9 mouse cellular contexts compared by ENCODE assay signal in genomic region chr13:119741390-119742237, GRCm38 (mm10). TPM values are rescaled to one million over a fixed set of nuclear protein-coding genes. Genes with fewer than 3 reads are reported as not detected.
DNase-seq lines count a peak whose midpoint lies in the region; ATAC-seq and TF ChIP-seq lines count a peak whose summit lies in the region.
"Had no signal": no experiment of that assay in that cellular context is flagged by ENCODE, and none has a peak within 500 bp of the region (broad histone marks: within the 10 kb centered on the region; RNA-seq: fewer than 3 reads in every experiment).

No protein-coding gene starts in this region.

- no peak for TF ChIP-seq POLR2A in brain, embryonic 14.5 days (IDR thresholded peaks at IDR 0.05; ENCODE audit: borderline replicate concordance, extremely low read depth, insufficient read depth, insufficient read length, poor library complexity, severe bottlenecking)

- peak overlapping the region; percentile 68 for H3K4me2 ChIP-seq in heart, embryonic 15.5 days
- peak overlapping the region; percentile 54 for H3K4me2 ChIP-seq in hindbrain, embryonic 13.5 days
- peak overlapping the region; percentile 56 for H3K4me2 ChIP-seq in midbrain, embryonic 16.5 days (ENCODE audit: low read length)

- no peak for ATAC-seq in heart, embryonic 15.5 days (replicated peaks; ENCODE audit: insufficient number of reproducible peaks, insufficient read depth, low FRiP score, low read depth)
- peak; percentile 56 for ATAC-seq in hindbrain, embryonic 13.5 days (ENCODE audit: low FRiP score)
- peak; percentile 79 for ATAC-seq in midbrain, embryonic 16.5 days
- ATAC-seq in inflammation-experienced regulatory T-cells, adult 6 months: no peak
- ATAC-seq: Patski had no signal

- no peak for TF ChIP-seq CTCF in brain, embryonic 14.5 days (IDR thresholded peaks at IDR 0.05; ENCODE audit: borderline replicate concordance, extremely low read depth, insufficient read depth, insufficient read length)

- H3K9me3 ChIP-seq in heart, embryonic 15.5 days (replicated peaks): no peaks in the 10 kb centered on the region
- H3K9me3 ChIP-seq in hindbrain, embryonic 13.5 days: no peaks in the 10 kb centered on the region
- H3K9me3 ChIP-seq in midbrain, embryonic 16.5 days (replicated peaks; ENCODE audit: control insufficient read depth, low read length, poor library complexity, severe bottlenecking): no peaks in the 10 kb centered on the region

- no peak overlapping the region for H3K27ac ChIP-seq in heart, embryonic 15.5 days
- peak overlapping the region; percentile 66 for H3K27ac ChIP-seq in hindbrain, embryonic 13.5 days
- H3K27ac ChIP-seq in midbrain, embryonic 16.5 days (ENCODE audit: low read length): peak overlapping the region; percentile 47; the same call in 1 of the 2 replicates

- H3K27me3 ChIP-seq in heart, embryonic 15.5 days: no peaks in the 10 kb centered on the region
- H3K27me3 ChIP-seq in hindbrain, embryonic 13.5 days: 0 out of 2 replicates have a peak, but pooled peaks cover 4% of the 10 kb centered on the region
- no peaks in the 10 kb centered on the region for H3K27me3 ChIP-seq in midbrain, embryonic 16.5 days (ENCODE audit: control insufficient read depth, insufficient read depth, low read depth, low read length)
- H3K27me3 ChIP-seq: Patski had no signal

- WGBS in heart, embryonic 15.5 days: 9% methylated on average over 19 of the region's 19 CpGs
- 2% methylated on average over 19 of the region's 19 CpGs for WGBS in hindbrain, embryonic 13.5 days
- WGBS in midbrain, embryonic 16.5 days: 2% methylated on average over 19 of the region's 19 CpGs

- H3K4me3 ChIP-seq in heart, embryonic 15.5 days: peak overlapping the region; percentile 43
- peak overlapping the region; percentile 25 for H3K4me3 ChIP-seq in hindbrain, embryonic 13.5 days
- H3K4me3 ChIP-seq in midbrain, embryonic 16.5 days (ENCODE audit: low read depth, low read length): peak overlapping the region; percentile 7; the same call in 1 of the 2 replicates

- peaks cover 8% of the 10 kb centered on the region for H3K4me1 ChIP-seq in heart, embryonic 15.5 days (replicated peaks)
- H3K4me1 ChIP-seq in hindbrain, embryonic 13.5 days (replicated peaks): peaks cover 15% of the 10 kb centered on the region
- H3K4me1 ChIP-seq in midbrain, embryonic 16.5 days (ENCODE audit: control insufficient read depth, insufficient read depth, low read length): peaks cover 13% of the 10 kb centered on the region

- H3K9ac ChIP-seq in heart, embryonic 15.5 days: peak overlapping the region; percentile 34; the same call in 1 of the 2 replicates
- H3K9ac ChIP-seq in hindbrain, embryonic 13.5 days: peak overlapping the region; percentile 66
- peak overlapping the region; percentile 46; the same call in 1 of the 2 replicates for H3K9ac ChIP-seq in midbrain, embryonic 16.5 days (ENCODE audit: low read depth, low read length)

- DNase-seq in heart, adult 18-20 months: no peak
- DNase-seq in brain, embryonic 14.5 days (ENCODE audit: low read depth): peak; percentile 89
- DNase-seq in gastrocnemius, adult 8-10 months (ENCODE audit: low spot score in 2 of 2): no peak
- no peak for DNase-seq in cerebellum, postnatal 36 days

- H3K36me3 ChIP-seq in heart, embryonic 15.5 days: no peaks in the 10 kb centered on the region
- H3K36me3 ChIP-seq in hindbrain, embryonic 13.5 days: no peaks in the 10 kb centered on the region
- H3K36me3 ChIP-seq in midbrain, embryonic 16.5 days (ENCODE audit: control insufficient read depth, insufficient read depth, low read length): no peaks in the 10 kb centered on the region

RNA-seq across cellular contexts. Expression of gene Nim1k, which starts 14.1 kb away (rescaled TPM):
- 0.72 and 0.77 TPM in 2 replicates for polyA plus RNA-seq in heart, embryonic 15.5 days (2015; fragmentation: Nextera tagmentation; extraction: Ambion mirVana)
- 1 to 10 TPM in 1 of 2 experiments, under 1 TPM in 1; 0.98 to 1.4 TPM for total RNA-seq in heart, adult 18-20 months (2021)
- polyA plus RNA-seq in brain, embryonic 14.5 days (2012; rRNA removed): 1.1 and 1.8 TPM in 2 replicates
- polyA plus RNA-seq in hindbrain, embryonic 13.5 days (2015; fragmentation: Nextera tagmentation; extraction: Ambion mirVana): 3.0 and 3.7 TPM in 2 replicates
- polyA plus RNA-seq in midbrain, embryonic 16.5 days (2015; fragmentation: Nextera tagmentation; extraction: Ambion mirVana): 5.5 and 7.0 TPM in 2 replicates
- total RNA-seq in gastrocnemius, adult 8-10 months (2022): 1 to 10 TPM; 1.2 to 2.2 (median 1.4) TPM
- polyA plus RNA-seq in inflammation-experienced regulatory T-cells, adult 6 months (2017; shearing (Covaris generic)): under 1 TPM; 0.52 to 0.77 (median 0.68) TPM

RNA-seq across cellular contexts. Expression of gene Zfp131, which starts 49.1 kb away (rescaled TPM):
- 21.6 and 22.7 TPM in 2 replicates for polyA plus RNA-seq in heart, embryonic 15.5 days (2015; fragmentation: Nextera tagmentation; extraction: Ambion mirVana)
- 10 to 100 TPM; 19.6 to 19.8 TPM for total RNA-seq in heart, adult 18-20 months (2021)
- polyA plus RNA-seq in brain, embryonic 14.5 days (2012; rRNA removed): 27.2 and 33.4 TPM in 2 replicates
- polyA plus RNA-seq in hindbrain, embryonic 13.5 days (2015; fragmentation: Nextera tagmentation; extraction: Ambion mirVana): 38.2 and 39.9 TPM in 2 replicates
- 27.4 and 30.8 TPM in 2 replicates for polyA plus RNA-seq in midbrain, embryonic 16.5 days (2015; fragmentation: Nextera tagmentation; extraction: Ambion mirVana)
- 10 to 100 TPM; 19.8 to 24.7 (median 20.5) TPM for total RNA-seq in gastrocnemius, adult 8-10 months (2022)
- polyA plus RNA-seq in inflammation-experienced regulatory T-cells, adult 6 months (2017; shearing (Covaris generic)): 10 to 100 TPM; 20.9 to 24.2 (median 21.7) TPM

RNA-seq across cellular contexts. Expression of gene Hmgcs1, which starts 51.4 kb away (rescaled TPM):
- polyA plus RNA-seq in heart, embryonic 15.5 days (2015; fragmentation: Nextera tagmentation; extraction: Ambion mirVana): 69.9 and 86.4 TPM in 2 replicates
- total RNA-seq in heart, adult 18-20 months (2021): 10 to 100 TPM; 36.7 to 38.5 TPM
- 234 and 317 TPM in 2 replicates for polyA plus RNA-seq in brain, embryonic 14.5 days (2012; rRNA removed)
- polyA plus RNA-seq in hindbrain, embryonic 13.5 days (2015; fragmentation: Nextera tagmentation; extraction: Ambion mirVana): 423 and 434 TPM in 2 replicates
- polyA plus RNA-seq in midbrain, embryonic 16.5 days (2015; fragmentation: Nextera tagmentation; extraction: Ambion mirVana): 635 and 644 TPM in 2 replicates
- total RNA-seq in gastrocnemius, adult 8-10 months (2022): 10 to 100 TPM; 23.9 to 27.6 (median 25.4) TPM
- 10 to 100 TPM; 33.6 to 46.6 (median 44.9) TPM for polyA plus RNA-seq in inflammation-experienced regulatory T-cells, adult 6 months (2017; shearing (Covaris generic))

Comparison
In these comparisons a context has a peak if more than half of its experiments do, and no peak if none do; other contexts are left out.
1. ATAC-seq: peak in hindbrain, embryonic 13.5 days (single experiment) and midbrain, embryonic 16.5 days (single experiment); none in heart, embryonic 15.5 days (single experiment) and inflammation-experienced regulatory T-cells, adult 6 months (single experiment).
2. Peak in every context shown above with its lines, with median percentiles within 50 percentile points of each other: H3K4me2 ChIP-seq, H3K4me3 ChIP-seq and H3K9ac ChIP-seq.